Mouse (Mus musculus) stomach, embryonic 14.5 days (tissue): Measurements from ENCODE around the gene Cd7. TPM values are rescaled to one million over a fixed set of nuclear protein-coding genes. Genes with fewer than 3 reads are reported as not detected.

Experiments used
- ATAC-seq: fragments of 200-750 bp; cut with Nextera tagmentation; 2 replicates; pipeline ENCODE4 v1.8.0; 2017; ENCODE audit warnings: low read depth, moderate TSS enrichment; ENCODE audit not compliant: insufficient number of reproducible peaks, insufficient read depth, low FRiP score
- H3K27ac ChIP-seq: fragments of 300-500 bp; sonication (generic); 2 replicates; pipeline ENCODE4 v1.5.1; 2014; ENCODE audit warnings: mild to moderate bottlenecking, low read length, moderate library complexity, mixed read lengths
- H3K27me3 ChIP-seq: fragments of 300-500 bp; sonication (generic); 2 replicates; pipeline ENCODE4 v1.6.1; 2014; ENCODE audit warnings: low read length, control low read depth, mixed read lengths; ENCODE audit not compliant: control insufficient read depth, insufficient read depth
- H3K36me3 ChIP-seq: fragments of 300-500 bp; sonication (generic); 2 replicates; pipeline ENCODE4 v1.6.1; 2014; ENCODE audit warnings: mild to moderate bottlenecking, control low read depth, low read length, moderate library complexity, mixed read lengths; ENCODE audit not compliant: control insufficient read depth, insufficient read depth
- H3K4me1 ChIP-seq: fragments of 300-500 bp; sonication (generic); 2 replicates; pipeline ENCODE4 v1.6.1; 2014; ENCODE audit warnings: low read length, control low read depth, mixed read lengths; ENCODE audit not compliant: control insufficient read depth, insufficient read depth
- H3K4me2 ChIP-seq: fragments of 300-500 bp; sonication (generic); replicated peaks from 2 replicates; pipeline ENCODE4 v1.6.1; 2014; ENCODE audit warnings: low read depth, low read length, control low read depth
- H3K4me3 ChIP-seq: fragments of 300-500 bp; sonication (generic); 2 replicates; pipeline ENCODE4 v1.5.1; 2014; ENCODE audit warnings: low read depth, low read length, control low read depth
- H3K9ac ChIP-seq: fragments of 300-500 bp; sonication (generic); replicated peaks from 2 replicates; pipeline ENCODE4 v1.6.1; 2014; ENCODE audit warnings: low read depth, mild to moderate bottlenecking, control low read depth, low read length, moderate library complexity, mixed read lengths
- H3K9me3 ChIP-seq: fragments of 300-500 bp; sonication (generic); 2 replicates; pipeline ENCODE4 v1.6.1; 2016; ENCODE audit warnings: low read depth, low read length, control low read depth; ENCODE audit not compliant: control insufficient read depth
- WGBS: fragments of 180-500 bp; shearing (Covaris S2); extraction: QIAGEN DNeasy Blood & Tissue Kit; methylation state at CpG from one replicate; pipeline ENCODE4 v1.1.7; 2014; 5-methylcytosine and 5-hydroxymethylcytosine counted together
- polyA plus RNA-seq: library from polyadenylated mRNA; unstranded; fragments of >200 nt; fragmentation: Nextera tagmentation; extraction: Ambion mirVana; gene quantifications from 2 replicates; pipeline ENCODE4 v1.2.1, GENCODE M21; 2014

Cd7 gene
- polyA plus RNA-seq, 1 experiment from 2014 or later = 2.1 TPM

DNA sequence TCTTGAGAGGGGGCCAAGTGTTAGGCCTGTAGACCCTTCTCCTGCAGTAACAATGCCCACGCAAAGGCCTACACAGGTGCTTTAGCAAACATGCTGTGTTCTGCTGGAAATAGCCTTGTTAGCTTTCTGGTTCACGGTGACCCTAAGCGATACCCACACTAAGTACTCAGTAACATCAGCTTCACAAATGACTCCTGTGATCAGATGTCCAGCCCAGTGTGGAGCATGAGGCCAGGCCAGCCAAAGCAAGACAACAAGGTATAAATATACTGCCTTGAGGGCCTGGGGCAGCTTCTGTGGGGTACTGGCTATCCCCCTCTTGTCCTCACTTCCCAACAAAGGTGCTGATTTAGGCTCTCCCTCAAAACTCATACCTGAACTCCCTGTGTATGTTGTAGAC lies 46.1 kb downstream of the Cd7 start:
- no peak overlapping the region for H3K27ac ChIP-seq
- ATAC-seq = no peak
- no peaks in the 10 kb centered on the region for H3K9me3 ChIP-seq
- peaks cover 25% of the 10 kb centered on the region; the same call in 1 of the 2 replicates for H3K4me1 ChIP-seq
- H3K9ac ChIP-seq = no peak overlapping the region
- H3K4me2 ChIP-seq = no peak overlapping the region
- WGBS = 97% methylated on average over 3 of the region's 3 CpGs
- no peaks in the 10 kb centered on the region for H3K27me3 ChIP-seq
- H3K36me3 ChIP-seq = no peaks in the 10 kb centered on the region
- H3K4me3 ChIP-seq = no peak overlapping the region

DNA sequence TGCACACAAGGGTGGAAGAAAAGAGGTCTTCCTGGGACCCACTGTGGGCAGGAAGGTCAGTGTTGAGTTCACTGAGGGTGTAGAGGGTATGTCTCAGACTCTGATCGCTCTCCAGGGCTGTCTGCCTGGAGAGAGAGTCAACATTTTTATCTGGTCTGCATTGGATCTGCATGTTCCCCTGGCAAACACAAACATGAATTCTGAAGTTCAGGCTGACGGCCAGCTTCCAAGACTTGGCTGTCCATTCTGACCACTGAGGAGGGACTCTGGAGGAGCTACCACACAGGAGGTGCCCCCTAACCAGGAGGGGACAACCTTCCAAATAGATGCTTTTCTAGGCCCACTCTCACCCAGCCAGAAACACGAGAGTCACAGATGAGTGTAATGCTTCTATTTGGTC lies 47.4 kb downstream of the Cd7 start:
- H3K27me3 ChIP-seq = no peaks in the 10 kb centered on the region
- peaks cover 2% of the 10 kb centered on the region; the same call in 1 of the 2 replicates for H3K36me3 ChIP-seq
- H3K9me3 ChIP-seq = no peaks in the 10 kb centered on the region
- H3K4me3 ChIP-seq = peak overlapping the region; percentile 99
- peaks cover 27% of the 10 kb centered on the region; the same call in 1 of the 2 replicates for H3K4me1 ChIP-seq
- 76% methylated on average over 3 of the region's 3 CpGs for WGBS
- H3K27ac ChIP-seq = no peak overlapping the region
- no peak; the same call in 1 of the 2 replicates for ATAC-seq
- peak overlapping the region; percentile 43 for H3K4me2 ChIP-seq
- 0 out of 2 replicates have a peak overlapping the region, but pooled peaks have one; percentile 2 for H3K9ac ChIP-seq

DNA sequence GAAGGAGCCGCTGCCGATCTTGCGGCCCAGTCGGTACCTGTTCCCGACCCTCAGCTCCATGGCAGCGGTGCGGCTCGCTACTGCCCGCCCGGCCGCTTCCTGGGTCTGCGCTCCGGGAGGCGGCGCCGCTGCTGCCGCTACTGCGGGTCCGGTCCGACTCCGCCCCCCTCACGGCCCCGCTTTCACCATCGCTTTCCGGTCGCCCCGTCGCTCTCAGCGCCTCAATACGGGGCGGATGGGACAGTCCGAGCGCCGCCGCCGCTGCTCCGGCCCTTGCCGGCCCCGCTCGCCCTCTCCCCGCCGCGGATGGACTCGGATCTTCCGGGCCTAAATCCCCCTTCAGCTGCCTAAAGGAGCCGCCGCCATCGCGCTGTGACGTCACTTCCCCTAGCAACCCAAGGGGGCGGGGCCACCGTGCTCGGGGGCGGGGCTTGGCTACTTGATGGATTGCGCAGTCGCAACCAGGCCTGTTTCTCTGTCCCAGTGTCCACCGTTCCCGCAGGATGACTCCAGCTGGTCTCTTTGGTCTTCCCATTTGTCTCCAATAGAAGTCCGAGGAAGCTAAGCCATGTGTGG lies 48.2 kb downstream of the Cd7 start, which contains the start of gene Csnk1d:
TSS of gene Csnk1d (minus strand) at position 380 of the 576 bp plus-strand sequence.
- Histone ChIP-seq H3K27ac (peak within 1 kb of the TSS; percentile 97), H3K36me3 (peaks cover 10% of the 10 kb centered on the region), H3K4me1 (peaks cover 27% of the 10 kb centered on the region; the same call in 1 of the 2 replicates), H3K9ac (peak within 1 kb of the TSS; percentile 100), H3K9me3 (no peaks in the 10 kb centered on the region), H3K27me3 (no peaks in the 10 kb centered on the region), H3K4me3 (peak within 1 kb of the TSS; percentile 99), H3K4me2 (peak within 1 kb of the TSS; percentile 94)
- ATAC-seq = peak; percentile 84
- WGBS = under 1% methylated on average over 59 of the region's 59 CpGs

DNA sequence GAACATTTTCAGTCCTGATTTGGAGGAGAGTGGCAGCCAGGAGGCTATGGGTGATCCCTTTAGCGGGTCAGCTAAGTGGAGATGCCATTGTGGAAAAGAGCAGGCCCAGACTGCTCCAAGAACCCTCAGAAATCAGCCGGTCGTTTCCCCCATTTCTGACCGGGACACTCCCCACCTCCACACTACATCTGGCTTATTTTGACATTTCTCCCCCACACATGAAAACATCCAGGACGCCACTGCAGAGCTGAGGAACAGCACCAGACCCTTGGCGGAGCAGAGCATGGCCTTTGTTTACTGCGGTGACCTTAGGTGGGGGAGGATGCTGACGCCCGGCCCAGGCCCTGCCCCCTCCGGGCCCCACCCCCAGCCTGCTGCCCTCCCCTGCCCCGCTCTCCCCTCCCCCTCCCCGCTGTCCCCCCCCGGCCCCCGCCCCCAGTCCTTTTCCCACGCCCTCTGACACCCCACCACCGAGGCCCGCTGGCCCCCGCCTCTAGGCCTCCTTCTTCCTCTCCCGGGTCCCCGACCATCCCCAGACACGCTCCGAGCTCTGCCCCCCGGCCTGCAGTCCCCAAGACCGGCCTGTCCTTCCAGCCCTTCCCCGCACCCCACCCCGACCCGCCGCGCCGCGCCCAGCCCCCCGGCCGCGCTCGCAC lies 49.0 kb downstream of the Cd7 start:
- Histone ChIP-seq H3K4me2 (peak overlapping the region; percentile 94), H3K4me1 (peaks cover 27% of the 10 kb centered on the region; the same call in 1 of the 2 replicates), H3K27ac (peak overlapping the region; percentile 97), H3K9me3 (no peaks in the 10 kb centered on the region), H3K9ac (peak overlapping the region; percentile 100), H3K4me3 (peak overlapping the region; percentile 99), H3K27me3 (no peaks in the 10 kb centered on the region), H3K36me3 (peaks cover 17% of the 10 kb centered on the region)
- WGBS = under 1% methylated on average over 28 of the region's 35 CpGs
- ATAC-seq = peak; percentile 57

DNA sequence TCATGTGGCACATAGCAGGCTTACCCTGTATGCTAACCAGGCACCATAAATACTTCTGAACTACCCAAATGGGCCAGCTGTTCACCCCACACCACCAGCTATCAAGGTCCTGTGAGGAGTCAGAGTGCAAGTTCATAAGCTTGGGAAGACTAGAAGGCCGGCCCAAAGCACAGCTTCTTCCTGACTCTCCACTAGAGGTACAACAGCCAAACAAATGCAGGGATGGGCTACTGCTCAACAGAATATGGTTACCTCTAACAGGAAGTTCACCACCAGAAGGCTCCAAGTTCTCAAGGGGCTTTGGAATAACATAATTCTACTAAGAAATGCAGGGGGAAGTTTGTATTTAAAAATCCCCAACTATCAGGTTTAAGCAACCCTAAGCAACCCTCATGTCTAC lies 49.7 kb downstream of the Cd7 start:
- no peak overlapping the region for H3K27ac ChIP-seq
- H3K36me3 ChIP-seq = peaks cover 22% of the 10 kb centered on the region
- no peaks in the 10 kb centered on the region for H3K9me3 ChIP-seq
- no peak for ATAC-seq
- H3K9ac ChIP-seq = peak overlapping the region; percentile 100
- peak overlapping the region; percentile 99 for H3K4me3 ChIP-seq
- peaks cover 27% of the 10 kb centered on the region; the same call in 1 of the 2 replicates for H3K4me1 ChIP-seq
- H3K4me2 ChIP-seq = peak overlapping the region; percentile 94
- 10% methylated on average over 1 of the region's 1 CpGs for WGBS
- H3K27me3 ChIP-seq = no peaks in the 10 kb centered on the region

DNA sequence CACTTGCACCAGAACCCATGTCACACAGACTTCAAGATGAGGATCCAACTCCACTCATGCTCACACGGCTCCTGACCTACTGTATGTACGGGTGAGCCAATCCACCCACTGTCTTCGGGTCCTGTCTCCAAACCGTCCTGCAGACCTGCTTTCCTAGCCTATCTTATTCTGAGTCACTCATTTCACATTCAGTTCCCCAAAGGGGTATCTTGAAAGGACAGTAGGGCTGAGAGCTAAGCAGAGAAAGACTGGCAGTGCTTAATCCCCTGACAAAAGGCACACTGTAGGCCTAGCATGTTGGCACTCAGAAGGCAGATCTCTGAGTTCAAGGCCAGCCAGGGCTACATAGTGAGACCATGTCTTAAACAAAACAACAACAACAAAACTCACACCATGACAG lies 50.8 kb downstream of the Cd7 start:
- Histone ChIP-seq H3K4me3 (0 out of 2 replicates have a peak overlapping the region, but pooled peaks have one; percentile 99), H3K4me1 (peaks cover 27% of the 10 kb centered on the region; the same call in 1 of the 2 replicates), H3K9me3 (no peaks in the 10 kb centered on the region), H3K27me3 (no peaks in the 10 kb centered on the region), H3K9ac (no peak overlapping the region), H3K36me3 (peaks cover 28% of the 10 kb centered on the region), H3K27ac (no peak overlapping the region), H3K4me2 (peak overlapping the region; percentile 94; the same call in 1 of the 2 replicates)
- 78% methylated on average over 4 of the region's 4 CpGs for WGBS
- no peak for ATAC-seq

DNA sequence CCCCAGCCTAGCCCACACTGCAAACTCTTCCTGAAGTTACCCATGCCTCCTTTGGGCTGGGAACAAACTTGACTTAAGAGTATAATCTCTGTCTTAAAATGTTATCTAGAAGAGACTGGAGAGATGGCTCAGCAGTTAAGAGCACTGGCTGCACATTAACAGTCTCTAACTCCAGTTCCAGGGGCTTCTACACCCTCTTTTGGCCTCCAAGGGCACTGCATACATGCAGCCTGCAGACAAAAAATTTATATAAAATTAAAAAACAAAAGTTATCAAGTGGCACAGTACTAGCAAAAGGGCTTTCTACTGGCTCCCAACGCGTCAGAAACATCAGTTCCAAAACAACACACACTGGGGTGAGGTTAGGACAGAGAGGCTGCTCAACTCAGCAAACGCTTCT lies 51.6 kb downstream of the Cd7 start:
- Histone ChIP-seq H3K9ac (no peak overlapping the region), H3K9me3 (no peaks in the 10 kb centered on the region), H3K4me1 (peaks cover 27% of the 10 kb centered on the region; the same call in 1 of the 2 replicates), H3K27me3 (no peaks in the 10 kb centered on the region), H3K36me3 (peaks cover 36% of the 10 kb centered on the region), H3K4me3 (no peak overlapping the region), H3K4me2 (no peak overlapping the region), H3K27ac (no peak overlapping the region)
- WGBS = 78% methylated on average over 3 of the region's 3 CpGs
- no peak for ATAC-seq
